Mouse (Mus musculus) mammary gland, adult 2 months (tissue): ENCODE measurements around the gene Olfr772. TPM values are rescaled to one million over a fixed set of nuclear protein-coding genes. Genes with fewer than 3 reads are reported as not detected.

ENCODE experiments used
- polyA plus RNA-seq: library from polyadenylated mRNA; depleted of rRNA; stranded (reverse); fragments of >200 nt; gene quantifications from 2 replicates; pipeline ENCODE4 v1.2.3, GENCODE M21; 2012; ENCODE audit warnings: low replicate concordance; rRNA removed

Olfr772 gene
- polyA plus RNA-seq, result not detected in 2 replicates

GRCm38 (mm10) chr10:129177821-129178220 lies at the start of gene Olfr772:
Gene Olfr772 (minus strand): TSS chr10:129177921.

GRCm38 (mm10) chr10:129187319-129187718 lies 9.6 kb upstream of the Olfr772 start, which contains the start of gene Olfr773:
Gene Olfr773 (minus strand): TSS chr10:129187419.

GRCm38 (mm10) chr10:129164651-129165050 lies 13.1 kb downstream of the Olfr772 start, which contains the start of gene Olfr771:
Gene Olfr771 (minus strand): TSS chr10:129164751.

GRCm38 (mm10) chr10:129138898-129139297 lies 38.8 kb downstream of the Olfr772 start, which contains the start of gene Olfr770:
Gene Olfr770 (minus strand): TSS chr10:129138998.

Other genes with a start within 250 kb of the Olfr772 start
- gene Itga7, start 244.1 kb downstream of the Olfr772 start, polyA plus RNA-seq, result 89.8 and 101 TPM in 2 replicates
- 3.5 and 4.1 TPM in 2 replicates for gene Mettl7b, start 216.9 kb downstream of the Olfr772 start, polyA plus RNA-seq
- not detected in 2 replicates for gene Olfr9, start 188.5 kb downstream of the Olfr772 start, polyA plus RNA-seq
- gene Olfr763, start 167.1 kb downstream of the Olfr772 start, polyA plus RNA-seq, result not detected in 2 replicates
- not detected in 2 replicates for gene Olfr764-ps1, start 138.0 kb downstream of the Olfr772 start, polyA plus RNA-seq
- gene Olfr765, start 127.9 kb downstream of the Olfr772 start, polyA plus RNA-seq, result not detected in 2 replicates
- not detected in 2 replicates for gene Olfr766-ps1, start 108.9 kb downstream of the Olfr772 start, polyA plus RNA-seq
- not detected in 2 replicates for gene Olfr767, start 95.0 kb downstream of the Olfr772 start, polyA plus RNA-seq
- not detected in 2 replicates for gene Olfr768, start 78.5 kb downstream of the Olfr772 start, polyA plus RNA-seq
- gene Olfr769, start 60.1 kb downstream of the Olfr772 start, polyA plus RNA-seq, result not detected in 2 replicates
- not detected in 2 replicates for gene Olfr770, start 38.9 kb downstream of the Olfr772 start, polyA plus RNA-seq
- gene Olfr771, start 13.2 kb downstream of the Olfr772 start, polyA plus RNA-seq, result not detected in 2 replicates
- gene Olfr773, start 9.5 kb upstream of the Olfr772 start, polyA plus RNA-seq, result not detected in 2 replicates
- not detected in 2 replicates for gene Olfr774, start 58.3 kb upstream of the Olfr772 start, polyA plus RNA-seq
- gene Olfr775, start 70.5 kb upstream of the Olfr772 start, polyA plus RNA-seq, result not detected in 2 replicates
- gene Olfr776, start 81.2 kb upstream of the Olfr772 start, polyA plus RNA-seq, result not detected in 2 replicates
- not detected in 2 replicates for gene Olfr777, start 93.6 kb upstream of the Olfr772 start, polyA plus RNA-seq
- not detected in 2 replicates for gene Olfr780, start 140.2 kb upstream of the Olfr772 start, polyA plus RNA-seq
- not detected in 2 replicates for gene Olfr781, start 150.9 kb upstream of the Olfr772 start, polyA plus RNA-seq
- not detected in 2 replicates for gene Olfr782, start 170.9 kb upstream of the Olfr772 start, polyA plus RNA-seq
- gene Olfr784, start 206.2 kb upstream of the Olfr772 start, polyA plus RNA-seq, result 0.06 TPM in 1 of 2 replicates, not detected in the other
- not detected in 2 replicates for gene Olfr785, start 227.5 kb upstream of the Olfr772 start, polyA plus RNA-seq
- not detected in 2 replicates for gene Olfr786, start 249.4 kb upstream of the Olfr772 start, polyA plus RNA-seq